Mouse (Mus musculus) neutrophil, adult 59 days (primary cell): ENCODE data around the gene Cd200. TPM values are rescaled to one million over a fixed set of nuclear protein-coding genes. Genes with fewer than 3 reads are reported as not detected.

Experiments used
- total RNA-seq, 2 experiments: library from RNA; stranded (reverse); gene quantifications; 1 replicate in 1 of 2; 2 replicates in 1 of 2; pipeline ENCODE4 v1.2.4; 2023

Gene Cd200
- not detected for total RNA-seq

GRCm38 (mm10) chr16:45408425-45409063 lies at the start of gene Cd200:
Gene Cd200, minus strand, starts transcription at chr16:45409053.

Other genes starting within 250 kb of the Cd200 start
- gene Btla, start 184.7 kb downstream of the Cd200 start, total RNA-seq: 10 to 100 TPM in 1 of 2 experiments, 1 to 10 TPM in 1; 5.7 to 10.4 TPM
- not detected for gene Gm609, start 83.9 kb upstream of the Cd200 start, total RNA-seq
- not detected for gene Gm17783, start 123.0 kb upstream of the Cd200 start, total RNA-seq
- gene Slc9c1, start 126.3 kb upstream of the Cd200 start, total RNA-seq: not detected
- under 1 TPM; 0.20 to 0.35 TPM for gene Gcsam, start 201.3 kb upstream of the Cd200 start, total RNA-seq
- gene BC016579, start 245.0 kb upstream of the Cd200 start, total RNA-seq: not detected